Mouse (Mus musculus) adrenal gland, postnatal 10 days (tissue): Measurements from ENCODE around the gene Olfr716. TPM values are rescaled to one million over a fixed set of nuclear protein-coding genes. Genes with fewer than 3 reads are reported as not detected.
"Not testable (repeated sequence)": the region's sequence is repeated elsewhere in the genome, so short reads cannot be mapped to it uniquely, and the experiment has no call there.

ENCODE experiments used
- DNase-seq: peaks from one replicate; pipeline ENCODE4 v3.0.0; 2021; ENCODE audit warnings: mixed read lengths
- long read RNA-seq, 2 experiments: library from polyadenylated mRNA; stranded (forward); transcript quantifications; one replicate each; pipeline ENCODE4 v2.0.0; 2021
- total RNA-seq, 2 experiments: library from RNA; stranded (reverse); gene quantifications; 2 replicates each; pipeline ENCODE4 v1.2.3; 2021

The Olfr716 gene
- not detected for total RNA-seq
- long read RNA-seq, experiment 1: 0 reads
- long read RNA-seq, experiment 2: 0 reads

- not testable (repeated sequence) for DNase-seq
Measured at GRCm38 (mm10) chr7:107138027-107138426, at the start of gene Olfr716. TSS of gene Olfr716 (plus strand) at chr7:107138327.

- no peak for DNase-seq
Measured at GRCm38 (mm10) chr7:107092920-107093319, 45.2 kb upstream of the Olfr716 start, which contains the start of gene Olfr17. TSS of gene Olfr17 (plus strand) at chr7:107093220.

GRCm38 (mm10) chr7:107110269-107110668 is 27.9 kb upstream of the Olfr716 start, which contains the start of gene Olfr715b:
TSS of gene Olfr715b (minus strand) at chr7:107110369.
- DNase-seq: not testable (repeated sequence)

DNA sequence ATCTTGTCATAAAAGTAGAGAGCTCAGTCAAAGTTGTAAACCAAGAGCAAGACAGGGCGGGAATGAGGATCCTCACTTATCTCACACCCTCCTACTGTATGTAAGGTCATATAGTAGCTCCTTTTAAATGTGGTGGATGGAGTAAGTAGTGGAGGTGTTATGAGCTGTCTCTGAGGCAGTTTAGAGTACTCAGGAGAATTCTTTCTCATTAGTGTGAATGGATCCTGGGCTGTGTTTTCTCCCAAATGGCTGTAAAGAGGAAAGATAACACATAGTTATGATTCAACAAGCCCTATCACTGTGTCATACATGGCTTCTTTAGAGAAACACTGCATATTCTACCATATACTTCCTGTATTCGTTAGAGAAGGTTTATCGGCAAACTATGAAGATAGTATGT is 7.1 kb upstream of the Olfr716 start, which contains the start of gene Olfr715:
Gene Olfr715, minus strand, starts transcription at position 101 of the 400 bp plus-strand sequence.
- DNase-seq: not testable (repeated sequence)

DNA sequence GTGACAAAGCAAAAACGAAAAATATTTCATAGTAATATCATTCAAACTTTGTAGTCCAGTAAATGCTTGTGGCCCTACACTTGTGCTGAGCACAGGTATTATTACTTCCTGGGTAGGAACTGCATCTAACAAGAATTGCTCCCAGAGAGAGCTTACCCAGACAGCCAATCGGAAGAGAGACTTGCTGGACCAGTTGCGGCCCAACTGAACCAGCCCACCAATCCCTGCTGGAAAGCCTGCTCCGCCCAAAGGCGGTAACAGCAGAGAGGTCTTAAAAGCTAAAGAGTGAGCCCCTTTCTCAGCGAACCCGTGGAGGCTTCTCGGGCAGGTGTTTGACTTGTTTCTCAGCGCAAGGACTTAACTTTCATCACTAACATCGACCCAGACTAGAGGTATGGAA is 28.6 kb downstream of the Olfr716 start, which contains the start of gene Nlrp14:
Gene Nlrp14, plus strand, starts transcription at position 301 of the 400 bp plus-strand sequence.
- no peak for DNase-seq

GRCm38 (mm10) chr7:107180406-107180805 is 42.3 kb downstream of the Olfr716 start:
- DNase-seq: no peak

Other genes starting within 250 kb of the Olfr716 start
- gene Olfr707, start 237.1 kb upstream of the Olfr716 start, total RNA-seq: not detected
- gene Olfr1532-ps1, start 230.3 kb upstream of the Olfr716 start, total RNA-seq: not detected
- gene Olfr709-ps1, start 206.1 kb upstream of the Olfr716 start, total RNA-seq: under 1 TPM in 1 of 2 experiments, not detected in 1; 0.09 TPM
- not detected for gene Olfr710, start 190.0 kb upstream of the Olfr716 start, total RNA-seq
- under 1 TPM in 1 of 2 experiments, not detected in 1; 0.21 TPM for gene Olfr6, start 174.4 kb upstream of the Olfr716 start, total RNA-seq
- gene Olfr711, start 162.9 kb upstream of the Olfr716 start, total RNA-seq: not detected
- not detected for gene Olfr2, start 132.3 kb upstream of the Olfr716 start, total RNA-seq
- not detected for gene Olfr713, start 107.2 kb upstream of the Olfr716 start, total RNA-seq
- not detected for gene Olfr714, start 67.3 kb upstream of the Olfr716 start, total RNA-seq
- not detected for gene Olfr17, start 45.1 kb upstream of the Olfr716 start, total RNA-seq
- gene Olfr715b, start 28.0 kb upstream of the Olfr716 start, total RNA-seq: not detected
- not detected for gene Olfr715, start 7.2 kb upstream of the Olfr716 start, total RNA-seq
- gene Nlrp14, start 28.7 kb downstream of the Olfr716 start, total RNA-seq: under 1 TPM in 1 of 2 experiments, not detected in 1; 0.21 TPM
- under 1 TPM in 1 of 2 experiments, not detected in 1; 0.18 TPM for gene Rbmxl2, start 71.1 kb downstream of the Olfr716 start, total RNA-seq
- gene Syt9, start 232.4 kb downstream of the Olfr716 start, total RNA-seq: 10 to 100 TPM in 1 of 2 experiments, 1 to 10 TPM in 1; 5.4 to 10.4 TPM